Mouse (Mus musculus) bone marrow, adult 2 months (tissue): Measurements from ENCODE around the gene H2-D1.

Experiments
- CTCF ChIP-seq: fragments of 200-500 bp; IDR thresholded peaks from 2 replicates; pipeline ENCODE4 v1.5.1; 2011; ENCODE audit warnings: low read length, control low read depth; ENCODE audit not compliant: control insufficient read depth, insufficient read depth
- POLR2A ChIP-seq: fragments of 200-500 bp; IDR thresholded peaks from 2 replicates; pipeline ENCODE4 v1.6.1; 2011; ENCODE audit warnings: low read depth, mild to moderate bottlenecking, control low read depth, low read length, borderline replicate concordance; ENCODE audit not compliant: control insufficient read depth

GRCm38 (mm10) chr17:35247144-35247543 lies 15.4 kb upstream of the H2-D1 start:
- TF ChIP-seq POLR2A (no peak), CTCF (no peak)
